Mouse (Mus musculus) megakaryocyte, embryonic 14.5 days (primary cell): ENCODE results near the gene Abhd17b.

Experiments
- FLI1 ChIP-seq: IDR thresholded peaks from 2 replicates; pipeline ENCODE4 v1.6.1; 2012; ENCODE audit warnings: low read length, inconsistent platforms, mixed read lengths
- GATA1 ChIP-seq: IDR thresholded peaks from 3 replicates; pipeline ENCODE4 v1.6.1; 2012; ENCODE audit warnings: mixed read lengths, low read length, inconsistent platforms, borderline replicate concordance

DNA sequence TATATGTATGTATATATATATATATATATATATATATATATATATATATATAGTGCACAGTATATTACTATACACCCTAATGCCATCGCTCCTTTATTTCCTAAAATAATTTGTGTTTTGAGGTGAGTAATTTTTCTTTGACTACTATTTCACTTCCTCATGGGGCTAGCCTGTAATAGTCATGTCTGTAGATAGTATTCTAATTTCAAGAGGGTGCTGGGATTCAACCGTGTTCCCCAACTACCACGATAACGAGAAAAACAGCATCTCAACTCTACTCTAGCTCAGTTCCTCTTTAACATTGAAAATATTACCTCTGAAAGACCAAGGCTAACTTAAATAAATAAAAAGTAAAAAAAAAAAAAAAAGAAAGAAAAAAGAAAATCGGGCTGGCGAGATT is 75.4 kb downstream of the Abhd17b start:
- TF ChIP-seq GATA1 (no peak), FLI1 (no peak)
